ENCODE assay signal across 8 mouse cellular contexts in genomic region chr11:78115367-78116145, GRCm38 (mm10). TPM values are rescaled to one million over a fixed set of nuclear protein-coding genes. Genes with fewer than 3 reads are reported as not detected.
DNase-seq lines count a peak whose midpoint lies in the region; ATAC-seq and TF ChIP-seq lines count a peak whose summit lies in the region.

No protein-coding gene starts in this region.

- peak; percentile 3; the same call in 1 of the 2 replicates for TF ChIP-seq POLR2A in limb, embryonic 14.5 days (IDR thresholded peaks at IDR 0.05; ENCODE audit: borderline replicate concordance, extremely low read depth, insufficient read depth, insufficient read length)

- peak; percentile 96 for DNase-seq in 3134 (ENCODE audit: extremely low read depth, insufficient read length, low spot score)
- DNase-seq in adrenal gland, postnatal 36 days: peak; percentile 97 to 98
- peak; percentile 94 for DNase-seq in heart, adult 8-10 months (ENCODE audit: low spot score)
- DNase-seq in kidney, adult 9 months: peak; percentile 95
- DNase-seq in limb, embryonic 14.5 days (ENCODE audit: low spot score): peak; percentile 96
- DNase-seq in midbrain, postnatal 0 days (ENCODE audit: low spot score): peak; percentile 97
- DNase-seq in spleen, postnatal 14 days (ENCODE audit: low spot score in 2 of 2): peak; percentile 68 to 76

- TF ChIP-seq CTCF in midbrain, postnatal 0 days (IDR thresholded peaks at IDR 0.05): no peak

- H3K27ac ChIP-seq in embryonic facial prominence, embryonic 13.5 days: peak overlapping the region; percentile 90
- H3K27ac ChIP-seq in limb, embryonic 14.5 days (replicated peaks; ENCODE audit: low read depth, low read length): peak overlapping the region; percentile 52
- H3K27ac ChIP-seq in midbrain, postnatal 0 days (ENCODE audit: low read depth, low read length): peak overlapping the region; percentile 87

- peak; percentile 100 for ATAC-seq in embryonic facial prominence, embryonic 13.5 days (ENCODE audit: insufficient number of reproducible peaks, insufficient read depth, low FRiP score, low TSS enrichment, low read depth)
- peak; percentile 100 for ATAC-seq in limb, embryonic 14.5 days (ENCODE audit: low FRiP score, low read depth)
- ATAC-seq in midbrain, postnatal 0 days (ENCODE audit: low FRiP score): peak; percentile 100

- WGBS in embryonic facial prominence, embryonic 13.5 days: under 1% methylated on average over 37 of the region's 37 CpGs
- 1% methylated on average over 33 of the region's 37 CpGs for WGBS in limb, embryonic 14.5 days
- 2% methylated on average over 37 of the region's 37 CpGs for WGBS in midbrain, postnatal 0 days

- no peaks in the 10 kb centered on the region for H3K9me3 ChIP-seq in embryonic facial prominence, embryonic 13.5 days
- no peaks in the 10 kb centered on the region for H3K9me3 ChIP-seq in limb, embryonic 14.5 days (ENCODE audit: control insufficient read depth, low read length)
- no peaks in the 10 kb centered on the region for H3K9me3 ChIP-seq in midbrain, postnatal 0 days (ENCODE audit: low read length)

- no peaks in the 10 kb centered on the region for H3K27me3 ChIP-seq in embryonic facial prominence, embryonic 13.5 days
- no peaks in the 10 kb centered on the region for H3K27me3 ChIP-seq in limb, embryonic 14.5 days (ENCODE audit: control insufficient read depth, insufficient read depth, low read length)
- no peaks in the 10 kb centered on the region for H3K27me3 ChIP-seq in midbrain, postnatal 0 days (ENCODE audit: insufficient read depth, low read length)

- H3K4me1 ChIP-seq in embryonic facial prominence, embryonic 13.5 days: peaks cover 31% of the 10 kb centered on the region
- H3K4me1 ChIP-seq in limb, embryonic 14.5 days (ENCODE audit: control insufficient read depth, insufficient read depth, low read length): peaks cover 3% of the 10 kb centered on the region; the same call in 1 of the 2 replicates
- peaks cover 12% of the 10 kb centered on the region for H3K4me1 ChIP-seq in midbrain, postnatal 0 days (ENCODE audit: insufficient read depth, low read length)

- peak overlapping the region; percentile 83 for H3K4me3 ChIP-seq in embryonic facial prominence, embryonic 13.5 days
- H3K4me3 ChIP-seq in limb, embryonic 14.5 days (replicated peaks; ENCODE audit: low read length): peak overlapping the region; percentile 66
- peak overlapping the region; percentile 81 for H3K4me3 ChIP-seq in midbrain, postnatal 0 days (ENCODE audit: low read depth, low read length)

- H3K9ac ChIP-seq in embryonic facial prominence, embryonic 13.5 days: peak overlapping the region; percentile 86
- H3K9ac ChIP-seq in limb, embryonic 14.5 days (ENCODE audit: low read depth, low read length, severe bottlenecking): peak overlapping the region; percentile 70
- H3K9ac ChIP-seq in midbrain, postnatal 0 days (replicated peaks; ENCODE audit: low read length, poor library complexity, severe bottlenecking): peak overlapping the region; percentile 79

- peaks cover 3% of the 10 kb centered on the region; the same call in 1 of the 2 replicates for H3K36me3 ChIP-seq in embryonic facial prominence, embryonic 13.5 days
- H3K36me3 ChIP-seq in limb, embryonic 14.5 days (ENCODE audit: control insufficient read depth, insufficient read depth, low read length): no peaks in the 10 kb centered on the region
- H3K36me3 ChIP-seq in midbrain, postnatal 0 days (ENCODE audit: insufficient read depth, low read length): no peaks in the 10 kb centered on the region

- peak overlapping the region; percentile 71 for H3K4me2 ChIP-seq in embryonic facial prominence, embryonic 13.5 days
- peak overlapping the region; percentile 57 for H3K4me2 ChIP-seq in limb, embryonic 14.5 days (replicated peaks; ENCODE audit: low read depth, low read length, severe bottlenecking)
- peak overlapping the region; percentile 68 for H3K4me2 ChIP-seq in midbrain, postnatal 0 days (ENCODE audit: low read depth, low read length, poor library complexity, severe bottlenecking)

RNA-seq across cellular contexts. Expression of gene Fam222b, which starts 21.1 kb away (rescaled TPM):
- 10 to 100 TPM; 16.9 to 20.3 TPM for total RNA-seq in adrenal gland, postnatal 36 days (2021)
- 14.1 and 16.9 TPM in 2 replicates for polyA plus RNA-seq in embryonic facial prominence, embryonic 13.5 days (2015; fragmentation: Nextera tagmentation; extraction: Ambion mirVana)
- 10 to 100 TPM; 10.1 to 14.1 (median 12.5) TPM for total RNA-seq in heart, adult 8-10 months (2022)
- 11.7 and 15.9 TPM in 2 replicates for polyA plus RNA-seq in limb, embryonic 14.5 days (2012; rRNA removed)
- polyA plus RNA-seq in limb, embryonic 14.5 days (2014; fragmentation: Nextera tagmentation; extraction: Ambion mirVana): 13.3 and 18.1 TPM in 2 replicates
- total RNA-seq in midbrain, postnatal 0 days (2014; rRNA removed): 27.2 and 34.5 TPM in 2 replicates
- 28.2 and 29.1 TPM in 2 replicates for polyA plus RNA-seq in midbrain, postnatal 0 days (2015; fragmentation: Nextera tagmentation; extraction: Ambion mirVana)

RNA-seq across cellular contexts. Expression of gene Eral1, which starts 35.4 kb away (rescaled TPM):
- total RNA-seq in adrenal gland, postnatal 36 days (2021): 10 to 100 TPM; 30.0 to 33.6 TPM
- polyA plus RNA-seq in embryonic facial prominence, embryonic 13.5 days (2015; fragmentation: Nextera tagmentation; extraction: Ambion mirVana): 34.8 and 39.0 TPM in 2 replicates
- total RNA-seq in heart, adult 8-10 months (2022): 10 to 100 TPM; 25.9 to 31.5 (median 28.5) TPM
- 34.4 and 42.2 TPM in 2 replicates for polyA plus RNA-seq in limb, embryonic 14.5 days (2012; rRNA removed)
- 35.8 and 38.4 TPM in 2 replicates for polyA plus RNA-seq in limb, embryonic 14.5 days (2014; fragmentation: Nextera tagmentation; extraction: Ambion mirVana)
- 30.7 and 39.2 TPM in 2 replicates for total RNA-seq in midbrain, postnatal 0 days (2014; rRNA removed)
- polyA plus RNA-seq in midbrain, postnatal 0 days (2015; fragmentation: Nextera tagmentation; extraction: Ambion mirVana): 26.1 and 27.4 TPM in 2 replicates

RNA-seq across cellular contexts. Expression of gene Traf4, which starts 49.8 kb away (rescaled TPM):
- total RNA-seq in adrenal gland, postnatal 36 days (2021): 10 to 100 TPM; 24.8 to 38.0 TPM
- 91.5 and 103 TPM in 2 replicates for polyA plus RNA-seq in embryonic facial prominence, embryonic 13.5 days (2015; fragmentation: Nextera tagmentation; extraction: Ambion mirVana)
- 1 to 10 TPM; 3.4 to 4.3 (median 3.7) TPM for total RNA-seq in heart, adult 8-10 months (2022)
- 159 and 212 TPM in 2 replicates for polyA plus RNA-seq in limb, embryonic 14.5 days (2012; rRNA removed)
- 59.0 and 67.7 TPM in 2 replicates for polyA plus RNA-seq in limb, embryonic 14.5 days (2014; fragmentation: Nextera tagmentation; extraction: Ambion mirVana)
- 80.5 and 89.5 TPM in 2 replicates for total RNA-seq in midbrain, postnatal 0 days (2014; rRNA removed)
- 68.4 and 71.1 TPM in 2 replicates for polyA plus RNA-seq in midbrain, postnatal 0 days (2015; fragmentation: Nextera tagmentation; extraction: Ambion mirVana)

Comparison
In these comparisons a context has a peak if more than half of its experiments do, and no peak if none do; other contexts are left out.
1. Peak in every context shown above with its lines: DNase-seq, ATAC-seq, H3K4me3 ChIP-seq and H3K27ac ChIP-seq.
2. RNA of gene Traf4, which starts 49.8 kb away (total RNA-seq): 80.5 to 89.5 TPM in midbrain, postnatal 0 days and 24.8 to 38.0 TPM in adrenal gland, postnatal 36 days; 3.4 to 4.3 TPM in heart, adult 8-10 months; every median in the first group is over 4 times any median in the second.